ENCODE assay signal across 30 mouse cellular contexts in the genomic region with DNA sequence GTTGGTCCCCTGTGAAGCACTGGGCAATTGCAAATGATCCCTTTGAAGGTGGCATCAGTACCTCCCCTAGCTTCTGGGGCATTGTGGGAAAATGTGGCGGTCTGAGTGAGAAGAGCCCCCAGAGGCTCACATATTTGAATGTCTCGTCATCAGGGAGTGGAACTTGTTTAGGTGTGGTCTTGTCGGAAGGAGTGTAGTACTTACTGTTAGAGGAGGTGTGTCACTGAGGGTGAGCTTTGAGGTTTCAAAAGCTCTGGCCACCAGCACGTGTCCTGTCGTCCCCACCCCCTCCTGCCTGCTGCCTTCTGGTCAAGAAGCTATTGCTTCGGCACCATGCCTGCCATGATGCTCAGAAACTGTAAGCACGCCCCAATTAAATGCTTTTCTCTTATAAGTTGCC. TPM values are rescaled to one million over a fixed set of nuclear protein-coding genes. Genes with fewer than 3 reads are reported as not detected.
DNase-seq lines count a peak whose midpoint lies in the region; ATAC-seq and TF ChIP-seq lines count a peak whose summit lies in the region.
"Had no signal": no experiment of that assay in that cellular context is flagged by ENCODE, and none has a peak within 500 bp of the region (broad histone marks: within the 10 kb centered on the region; RNA-seq: fewer than 3 reads in every experiment).

No protein-coding gene starts in this region.

- H3K36me3 ChIP-seq in liver, postnatal 0 days (replicated peaks; ENCODE audit: insufficient read depth, low read length) = no peaks in the 10 kb centered on the region; the same call in 1 of the 2 replicates
- H3K36me3 ChIP-seq in small intestine, adult 2 months (ENCODE audit: control insufficient read depth, insufficient read depth, low read length) = peaks cover 3% of the 10 kb centered on the region; the same call in 1 of the 2 replicates
- H3K36me3 ChIP-seq in stomach, postnatal 0 days (ENCODE audit: control insufficient read depth, insufficient read depth, low read length) = no peaks in the 10 kb centered on the region; the same call in 1 of the 2 replicates
- H3K36me3 ChIP-seq: hindbrain, embryonic 12.5 days; intestine, embryonic 15.5 days; liver, embryonic 13.5 days; midbrain, embryonic 15.5 days; neural tube, embryonic 13.5 days had no signal

- no peak for DNase-seq in liver, postnatal 0 days
- DNase-seq in liver = no peak
- peak; percentile 25 for DNase-seq in CD4-positive helper T cell, adult 2 months (ENCODE audit: low read depth, low spot score)
- no peak for DNase-seq in stomach, postnatal 0 days (ENCODE audit: low spot score)
- no peak for DNase-seq in adrenal gland, adult 2 months
- DNase-seq: adrenal gland, postnatal 14 days; cerebellum, adult 2 months; cerebellum, postnatal 14 days; gastrocnemius, postnatal 14 days; kidney, adult 2 months; kidney, postnatal 4 days; layer of hippocampus, postnatal 36 days; left cerebral cortex, postnatal 4 days; liver, embryonic 13.5 days; lung, adult 2 months; lung, postnatal 10 days; spleen, adult 18-20 months had no signal

- H3K4me3 ChIP-seq in liver, postnatal 0 days (ENCODE audit: low read depth, low read length) = no peak overlapping the region
- no peak overlapping the region for H3K4me3 ChIP-seq in bone marrow macrophage, adult 2 months (ENCODE audit: insufficient read depth, low read length)
- no peak overlapping the region for H3K4me3 ChIP-seq in small intestine, adult 2 months (ENCODE audit: low read depth, low read length)
- no peak overlapping the region for H3K4me3 ChIP-seq in stomach, postnatal 0 days (ENCODE audit: low read depth, low read length)
- H3K4me3 ChIP-seq: embryonic facial prominence, embryonic 10.5 days; embryonic facial prominence, embryonic 15.5 days; forebrain, embryonic 13.5 days; hindbrain, embryonic 12.5 days; intestine, embryonic 15.5 days; liver, embryonic 13.5 days; midbrain, embryonic 15.5 days; myocyte; neural tube, embryonic 13.5 days had no signal

- no peak overlapping the region for H3K4me2 ChIP-seq in liver, postnatal 0 days (ENCODE audit: low read depth, low read length)
- H3K4me2 ChIP-seq in stomach, postnatal 0 days (replicated peaks; ENCODE audit: low read depth) = no peak overlapping the region
- H3K4me2 ChIP-seq: embryonic facial prominence, embryonic 15.5 days; forebrain, embryonic 13.5 days; heart, embryonic 11.5 days; hindbrain, embryonic 12.5 days; intestine, embryonic 15.5 days; liver, embryonic 13.5 days; midbrain, embryonic 15.5 days; neural tube, embryonic 13.5 days had no signal

- H3K27me3 ChIP-seq in liver, postnatal 0 days (ENCODE audit: insufficient read depth, low read length) = no peaks in the 10 kb centered on the region
- H3K27me3 ChIP-seq in small intestine, adult 2 months (ENCODE audit: control insufficient read depth, insufficient read depth, low read length) = no peaks in the 10 kb centered on the region
- no peaks in the 10 kb centered on the region for H3K27me3 ChIP-seq in stomach, postnatal 0 days (ENCODE audit: control insufficient read depth, insufficient read depth, low read length)
- H3K27me3 ChIP-seq: embryonic facial prominence, embryonic 15.5 days; forebrain, embryonic 13.5 days; hindbrain, embryonic 12.5 days; intestine, embryonic 15.5 days; liver, embryonic 13.5 days; midbrain, embryonic 15.5 days; neural tube, embryonic 13.5 days had no signal

- ATAC-seq in liver, postnatal 0 days = no peak
- no peak for ATAC-seq in stomach, postnatal 0 days (ENCODE audit: low FRiP score, low TSS enrichment)
- ATAC-seq: forebrain, embryonic 13.5 days; hindbrain, postnatal 0 days; intestine, embryonic 15.5 days; midbrain, embryonic 15.5 days had no signal

- H3K9me3 ChIP-seq in liver, postnatal 0 days (ENCODE audit: low read length) = no peaks in the 10 kb centered on the region
- H3K9me3 ChIP-seq in stomach, postnatal 0 days (ENCODE audit: control insufficient read depth, low read length) = no peaks in the 10 kb centered on the region
- H3K9me3 ChIP-seq: embryonic facial prominence, embryonic 10.5 days; embryonic facial prominence, embryonic 15.5 days; forebrain, embryonic 13.5 days; hindbrain, embryonic 12.5 days; intestine, embryonic 15.5 days; liver, embryonic 13.5 days; midbrain, embryonic 15.5 days; neural tube, embryonic 13.5 days had no signal

- 65% methylated on average over 7 of the region's 7 CpGs for WGBS in liver, postnatal 0 days (ENCODE audit: insufficient replicate concordance)
- 71% methylated on average over 7 of the region's 7 CpGs for WGBS in small intestine, adult 2 months
- 53% methylated on average over 7 of the region's 7 CpGs for WGBS in stomach, postnatal 0 days

- TF ChIP-seq POLR2A in bone marrow macrophage, adult 2 months (IDR thresholded peaks at IDR 0.05; ENCODE audit: borderline replicate concordance, low read depth, low read length) = no peak
- no peak for TF ChIP-seq POLR2A in small intestine, adult 2 months (IDR thresholded peaks at IDR 0.05; ENCODE audit: low read depth, low read length)

- H3K9ac ChIP-seq in liver, postnatal 0 days (replicated peaks) = no peak overlapping the region
- H3K9ac ChIP-seq in stomach, postnatal 0 days (ENCODE audit: low read length) = no peak overlapping the region
- H3K9ac ChIP-seq: embryonic facial prominence, embryonic 15.5 days; forebrain, embryonic 13.5 days; hindbrain, embryonic 12.5 days; intestine, embryonic 15.5 days; liver, embryonic 13.5 days; midbrain, embryonic 15.5 days; neural tube, embryonic 13.5 days had no signal

- TF ChIP-seq EP300 in liver, postnatal 0 days (IDR thresholded peaks at IDR 0.05; ENCODE audit: low read depth) = no peak
- no peak for TF ChIP-seq EP300 in stomach, postnatal 0 days (optimal IDR thresholded peaks at IDR 0.05)

- H3K27ac ChIP-seq in liver, postnatal 0 days (ENCODE audit: low read depth) = 0 out of 2 replicates have a peak overlapping the region, but pooled peaks have one; percentile 5
- H3K27ac ChIP-seq in bone marrow macrophage, adult 2 months (ENCODE audit: insufficient read depth, low read depth, low read length) = peak overlapping the region; percentile 45; the same call in 1 of the 2 replicates
- H3K27ac ChIP-seq in small intestine, adult 2 months (ENCODE audit: insufficient read depth, low read depth, low read length) = peak overlapping the region; percentile 35; the same call in 1 of the 2 replicates
- no peak overlapping the region for H3K27ac ChIP-seq in stomach, postnatal 0 days (replicated peaks)
- H3K27ac ChIP-seq: embryonic facial prominence, embryonic 10.5 days; embryonic facial prominence, embryonic 15.5 days; forebrain, embryonic 13.5 days; hindbrain, embryonic 12.5 days; hindbrain, postnatal 0 days; intestine, embryonic 15.5 days; liver, embryonic 13.5 days; macrophage; midbrain, embryonic 15.5 days; neural tube, embryonic 13.5 days had no signal

- 0 out of 2 replicates have a peak, but pooled peaks cover 4% of the 10 kb centered on the region for H3K4me1 ChIP-seq in liver, postnatal 0 days (ENCODE audit: insufficient read depth)
- peaks cover 15% of the 10 kb centered on the region for H3K4me1 ChIP-seq in bone marrow macrophage, adult 2 months (ENCODE audit: control insufficient read depth, insufficient read depth, low read length)
- H3K4me1 ChIP-seq in small intestine, adult 2 months (ENCODE audit: control insufficient read depth, insufficient read depth, insufficient read length, low read length) = peaks cover 40% of the 10 kb centered on the region
- peaks cover 3% of the 10 kb centered on the region; the same call in 1 of the 2 replicates for H3K4me1 ChIP-seq in stomach, postnatal 0 days (replicated peaks; ENCODE audit: control insufficient read depth, insufficient read depth)
- H3K4me1 ChIP-seq: forebrain, embryonic 13.5 days; hindbrain, embryonic 12.5 days; intestine, embryonic 15.5 days; midbrain, embryonic 15.5 days; neural tube, embryonic 13.5 days had no signal

- no peak for TF ChIP-seq CTCF in liver, postnatal 0 days (IDR thresholded peaks at IDR 0.05; ENCODE audit: low read depth)
- TF ChIP-seq CTCF in bone marrow macrophage, adult 2 months (IDR thresholded peaks at IDR 0.05; ENCODE audit: low read depth, low read length) = no peak
- TF ChIP-seq CTCF in small intestine, adult 2 months (IDR thresholded peaks at IDR 0.05; ENCODE audit: extremely low read depth, insufficient read length, insufficient replicate concordance, low read depth, low read length) = no peak
- TF ChIP-seq CTCF in stomach, postnatal 0 days (IDR thresholded peaks at IDR 0.05; ENCODE audit: low read depth) = no peak

RNA-seq across cellular contexts. Expression of gene Plekhf1, which starts 12.5 kb away (rescaled TPM):
- 0.57 and 0.58 TPM in 2 replicates for polyA plus RNA-seq in liver, postnatal 0 days (2015; fragmentation: Nextera tagmentation; extraction: Ambion mirVana)
- polyA plus RNA-seq in bone marrow macrophage, adult 2 months (2012; ENCODE audit: insufficient read depth, insufficient read length, missing spikeins) = 0.91 and 0.99 TPM in 2 replicates
- polyA plus RNA-seq in small intestine, adult 2 months (2012; rRNA removed) = 5.4 and 12.8 TPM in 2 replicates
- 1.9 and 2.0 TPM in 2 replicates for polyA plus RNA-seq in stomach, postnatal 0 days (2015; fragmentation: Nextera tagmentation; extraction: Ambion mirVana)
- total RNA-seq in adrenal gland, adult 2 months (2021) = 1 to 10 TPM; 2.7 to 3.7 TPM
- 2.3 and 2.5 TPM in 2 replicates for polyA plus RNA-seq in adrenal gland, adult 2 months (2012; rRNA removed)

RNA-seq across cellular contexts. Expression of gene 1600014C10Rik, which starts 32.3 kb away (rescaled TPM):
- 76.6 and 78.1 TPM in 2 replicates for polyA plus RNA-seq in liver, postnatal 0 days (2015; fragmentation: Nextera tagmentation; extraction: Ambion mirVana)
- 20.3 and 21.4 TPM in 2 replicates for polyA plus RNA-seq in bone marrow macrophage, adult 2 months (2012; ENCODE audit: insufficient read depth, insufficient read length, missing spikeins)
- 8.8 and 27.4 TPM in 2 replicates for polyA plus RNA-seq in small intestine, adult 2 months (2012; rRNA removed)
- 9.6 and 10.3 TPM in 2 replicates for polyA plus RNA-seq in stomach, postnatal 0 days (2015; fragmentation: Nextera tagmentation; extraction: Ambion mirVana)
- total RNA-seq in adrenal gland, adult 2 months (2021) = 10 to 100 TPM; 37.8 to 40.5 TPM
- 18.5 and 18.7 TPM in 2 replicates for polyA plus RNA-seq in adrenal gland, adult 2 months (2012; rRNA removed)

RNA-seq across cellular contexts. Expression of gene Pop4, which starts 55.9 kb away (rescaled TPM):
- polyA plus RNA-seq in liver, postnatal 0 days (2015; fragmentation: Nextera tagmentation; extraction: Ambion mirVana) = 10.7 and 11.2 TPM in 2 replicates
- polyA plus RNA-seq in bone marrow macrophage, adult 2 months (2012; ENCODE audit: insufficient read depth, insufficient read length, missing spikeins) = 22.1 and 22.9 TPM in 2 replicates
- polyA plus RNA-seq in small intestine, adult 2 months (2012; rRNA removed) = 3.3 and 3.7 TPM in 2 replicates
- polyA plus RNA-seq in stomach, postnatal 0 days (2015; fragmentation: Nextera tagmentation; extraction: Ambion mirVana) = 25.3 and 27.6 TPM in 2 replicates
- 10 to 100 TPM; 40.7 to 49.3 TPM for total RNA-seq in adrenal gland, adult 2 months (2021)
- polyA plus RNA-seq in adrenal gland, adult 2 months (2012; rRNA removed) = 10.0 and 10.7 TPM in 2 replicates
